19 mouse cellular contexts compared by ENCODE assay signal in genomic region chr6:115471956-115472355, GRCm38 (mm10).
"Had no signal": no experiment of that assay in that cellular context is flagged by ENCODE, and none has a peak within 500 bp of the region (broad histone marks: within the 10 kb centered on the region; RNA-seq: fewer than 3 reads in every experiment).

No protein-coding gene starts in this region.

- H3K9me3 ChIP-seq: intestine, embryonic 15.5 days; limb, embryonic 15.5 days; megakaryocyte, embryonic 14.5 days; midbrain, embryonic 10.5 days; midbrain, embryonic 13.5 days; neural tube, embryonic 13.5 days had no signal

- H3K27me3 ChIP-seq: intestine, embryonic 15.5 days; limb, embryonic 15.5 days; megakaryocyte, embryonic 14.5 days; neural tube, embryonic 13.5 days had no signal

- H3K4me3 ChIP-seq: intestine, embryonic 15.5 days; limb, embryonic 15.5 days; megakaryocyte, embryonic 14.5 days; midbrain, embryonic 10.5 days; midbrain, embryonic 13.5 days; myocyte; neural tube, embryonic 13.5 days had no signal

- ATAC-seq: intestine, embryonic 15.5 days; liver, postnatal 0 days; midbrain, embryonic 13.5 days; midbrain, embryonic 16.5 days had no signal

- H3K9ac ChIP-seq: intestine, embryonic 15.5 days; limb, embryonic 15.5 days; liver, embryonic 14.5 days; liver, postnatal 0 days; midbrain, embryonic 13.5 days; neural tube, embryonic 13.5 days had no signal

- H3K4me2 ChIP-seq: intestine, embryonic 15.5 days; limb, embryonic 15.5 days; liver, embryonic 11.5 days; midbrain, embryonic 13.5 days; neural tube, embryonic 13.5 days had no signal

- H3K4me1 ChIP-seq: limb, embryonic 15.5 days; midbrain, embryonic 10.5 days; midbrain, embryonic 13.5 days; neural tube, embryonic 13.5 days had no signal

- DNase-seq: kidney, adult 11 months; kidney, adult 9 months; kidney, postnatal 25 days; liver, postnatal 0 days; lung, postnatal 36 days; retina, postnatal 1 day; thymus, adult 2 months; thymus, postnatal 14 days; thymus, postnatal 4 days had no signal

- H3K27ac ChIP-seq: intestine, embryonic 15.5 days; limb, embryonic 15.5 days; liver, embryonic 14.5 days; midbrain, embryonic 10.5 days; midbrain, embryonic 13.5 days; neural tube, embryonic 13.5 days had no signal

- H3K36me3 ChIP-seq: intestine, embryonic 15.5 days; limb, embryonic 15.5 days; midbrain, embryonic 10.5 days; midbrain, embryonic 13.5 days; neural tube, embryonic 13.5 days had no signal
